Mouse (Mus musculus) retina, postnatal 1 day (tissue): ENCODE measurements around the gene AC109138.7.

Experiments
- DNase-seq: peaks from one replicate; pipeline ENCODE4 v3.0.0-alpha.2; 2012

The AC109138.7 gene

DNA sequence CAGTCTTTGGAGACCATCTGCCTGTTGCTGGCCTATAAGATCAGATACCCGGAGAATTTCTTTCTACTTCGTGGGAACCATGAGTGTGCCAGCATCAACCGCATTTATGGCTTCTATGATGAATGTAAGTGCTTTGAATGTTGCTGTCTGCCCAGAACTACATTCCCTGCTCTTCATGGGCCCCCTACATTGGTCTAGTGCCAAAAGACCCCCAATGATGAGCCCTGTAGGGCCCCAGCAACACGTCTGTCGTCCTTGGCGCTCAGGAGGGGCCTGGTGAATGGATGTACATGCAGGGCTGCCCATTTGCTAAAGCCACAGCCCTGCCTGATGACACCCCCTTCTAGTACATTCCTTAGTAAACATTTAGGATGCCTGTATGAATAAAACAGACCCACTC is 21.0 kb upstream of the AC109138.7 start:
- no peak for DNase-seq

DNA sequence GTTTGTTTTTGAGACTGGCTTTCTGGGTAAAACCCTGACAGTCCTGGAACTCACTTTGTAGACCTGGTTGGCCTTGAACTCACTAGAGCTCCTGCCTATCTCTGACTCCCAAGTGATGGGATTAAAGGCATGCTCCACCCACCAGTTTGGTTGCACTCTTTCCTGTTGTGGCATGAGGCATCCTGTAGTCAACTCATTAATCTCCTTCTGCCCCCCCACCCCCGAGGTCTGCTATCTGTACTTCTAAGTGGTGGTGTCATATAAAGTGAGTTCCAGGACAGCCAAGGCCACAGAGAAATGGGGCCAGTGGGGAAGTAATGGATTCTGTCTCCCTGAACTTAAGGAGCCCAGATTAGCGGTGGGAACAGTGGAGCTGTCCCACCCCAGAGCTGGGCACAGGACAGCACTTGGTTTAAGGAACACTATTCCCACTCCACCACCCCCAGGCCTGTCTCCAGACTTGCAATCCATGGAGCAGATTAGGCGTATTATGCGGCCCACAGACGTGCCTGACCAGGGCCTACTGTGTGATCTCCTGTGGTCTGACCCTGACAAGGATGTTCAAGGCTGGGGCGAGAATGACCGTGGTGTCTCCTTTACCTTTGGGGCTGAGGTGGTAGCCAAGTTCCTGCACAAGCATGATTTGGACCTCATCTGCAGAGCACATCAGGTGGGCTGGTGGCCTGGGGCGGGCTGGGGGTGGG is 20.0 kb upstream of the AC109138.7 start:
- no peak for DNase-seq

DNA sequence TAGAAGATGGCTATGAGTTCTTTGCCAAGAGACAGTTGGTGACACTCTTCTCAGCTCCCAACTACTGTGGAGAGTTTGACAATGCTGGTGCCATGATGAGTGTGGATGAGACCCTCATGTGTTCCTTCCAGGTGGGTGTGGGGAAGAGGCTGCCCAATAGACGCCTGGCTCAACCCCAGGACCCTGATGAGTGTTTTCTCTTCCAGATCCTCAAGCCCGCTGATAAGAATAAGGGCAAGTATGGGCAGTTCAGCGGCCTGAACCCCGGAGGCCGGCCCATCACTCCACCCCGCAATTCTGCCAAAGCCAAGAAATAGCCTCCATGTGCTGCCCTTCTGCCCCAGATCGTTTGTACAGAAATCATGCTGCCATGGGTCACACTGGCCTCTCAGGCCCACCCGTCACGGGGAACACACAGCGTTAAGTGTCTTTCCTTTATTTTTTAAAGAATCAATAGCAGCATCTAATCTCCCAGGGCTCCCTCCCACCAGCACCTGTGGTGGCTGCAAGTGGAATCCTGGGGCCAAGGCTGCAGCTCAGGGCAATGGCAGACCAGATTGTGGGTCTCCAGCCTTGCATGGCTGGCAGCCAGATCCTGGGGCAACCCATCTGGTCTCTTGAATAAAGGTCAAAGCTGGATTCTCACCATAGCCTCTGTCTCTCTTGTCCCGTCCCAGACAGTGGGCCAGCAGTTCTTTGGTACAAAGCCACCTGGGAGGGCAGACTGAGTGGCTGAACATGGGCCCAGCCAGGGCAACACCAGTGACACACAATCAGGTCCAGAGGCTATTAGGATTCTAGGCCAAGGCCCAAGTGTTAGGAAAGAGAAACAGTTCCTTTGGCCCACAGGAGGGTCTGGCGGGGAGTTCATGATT is 19.1 kb upstream of the AC109138.7 start:
- DNase-seq: peak; percentile 20

DNA sequence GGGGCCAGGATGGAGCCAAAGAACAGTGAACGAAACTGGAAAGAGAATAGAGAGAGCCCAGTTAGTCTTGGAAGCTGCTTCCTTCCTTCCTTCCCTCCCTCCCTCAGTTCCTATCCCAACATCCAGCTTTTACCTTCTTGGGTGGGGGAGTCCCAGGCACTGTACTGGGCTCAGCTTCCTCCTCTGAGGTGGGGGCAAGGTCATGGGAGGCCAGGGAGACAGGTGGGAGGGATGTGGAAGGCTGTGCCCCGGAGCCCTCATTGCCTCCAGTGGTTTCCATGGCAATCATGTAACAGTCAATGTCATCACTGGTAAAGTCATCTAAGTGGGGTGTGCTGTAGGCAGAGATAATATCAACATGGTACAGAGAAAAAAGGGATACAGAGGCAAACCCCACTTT is 18.1 kb upstream of the AC109138.7 start:
- DNase-seq: no peak

DNA sequence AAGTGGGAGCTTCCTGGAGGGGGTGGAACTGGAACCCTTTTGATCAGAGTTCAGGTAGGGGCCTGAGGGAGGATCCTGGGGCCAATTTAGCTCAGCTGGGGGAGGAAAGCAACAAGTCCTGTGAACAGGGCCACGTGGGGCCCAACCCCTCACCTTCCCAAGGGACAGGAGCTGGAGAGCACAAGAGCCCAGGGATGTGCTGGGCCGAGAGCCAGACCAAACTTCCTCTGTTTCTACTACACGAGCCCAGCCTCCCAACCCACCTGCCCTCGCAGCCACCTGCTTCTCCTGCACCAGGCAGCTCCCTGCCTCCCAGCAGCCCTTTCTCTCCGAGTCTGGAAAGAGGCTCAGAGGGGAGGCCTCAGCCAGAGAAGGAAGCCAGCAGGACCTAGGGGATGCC is 17.6 kb upstream of the AC109138.7 start:
- DNase-seq: no peak

DNA sequence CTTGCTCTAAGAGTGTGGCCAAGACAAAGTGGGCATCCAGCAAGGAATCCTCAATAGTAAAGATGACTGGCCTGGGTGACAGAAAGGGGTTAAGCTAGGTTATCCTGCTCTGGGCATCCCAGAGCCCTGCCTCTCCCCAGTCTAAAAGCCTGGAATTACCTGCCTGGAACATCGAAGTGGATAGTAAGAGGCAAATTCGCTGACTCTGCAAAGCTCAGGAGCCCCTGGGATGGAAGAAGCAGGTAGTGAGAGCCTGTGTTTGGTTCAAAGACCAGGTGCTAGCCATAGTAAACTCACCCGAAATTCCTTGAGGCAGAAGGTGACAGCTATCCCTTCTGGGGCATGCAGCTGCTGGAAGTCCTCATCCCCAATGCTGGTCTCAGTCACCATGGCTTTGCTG is 17.0 kb upstream of the AC109138.7 start:
- DNase-seq: no peak

DNA sequence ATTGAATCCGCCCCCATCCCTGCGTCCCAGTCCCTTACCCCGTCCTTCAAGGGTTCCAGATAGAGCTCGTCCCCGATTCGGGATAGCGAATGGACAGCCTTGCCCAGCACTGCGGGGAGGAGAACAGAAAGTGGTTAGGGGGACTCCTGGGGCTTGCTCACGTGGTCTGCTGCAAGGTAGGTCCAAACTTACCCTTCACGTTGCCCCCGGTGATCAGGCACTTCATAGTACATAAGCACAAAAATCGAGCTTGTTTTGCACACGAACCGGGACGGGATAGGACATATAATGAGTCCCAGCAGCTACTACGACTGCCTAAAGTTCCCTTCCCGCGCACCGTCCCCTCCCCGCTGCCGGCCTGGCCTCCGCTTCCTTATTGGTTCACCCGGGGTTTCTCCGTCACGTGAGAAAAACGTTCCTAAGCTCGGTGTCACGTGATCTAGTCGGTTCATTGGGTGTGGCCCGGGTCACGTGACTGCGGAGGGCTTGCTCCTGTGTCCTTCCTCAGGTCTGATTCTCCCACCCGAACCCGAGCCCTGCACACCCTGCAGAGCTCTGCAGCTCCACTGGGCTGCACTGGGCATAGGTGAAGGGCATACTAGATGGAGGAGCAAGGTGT is 12.8 kb upstream of the AC109138.7 start, which contains the start of gene Rad9a:
TSS of gene Rad9a (minus strand) at position 372 of the 619 bp plus-strand sequence.
- DNase-seq: peak; percentile 98

DNA sequence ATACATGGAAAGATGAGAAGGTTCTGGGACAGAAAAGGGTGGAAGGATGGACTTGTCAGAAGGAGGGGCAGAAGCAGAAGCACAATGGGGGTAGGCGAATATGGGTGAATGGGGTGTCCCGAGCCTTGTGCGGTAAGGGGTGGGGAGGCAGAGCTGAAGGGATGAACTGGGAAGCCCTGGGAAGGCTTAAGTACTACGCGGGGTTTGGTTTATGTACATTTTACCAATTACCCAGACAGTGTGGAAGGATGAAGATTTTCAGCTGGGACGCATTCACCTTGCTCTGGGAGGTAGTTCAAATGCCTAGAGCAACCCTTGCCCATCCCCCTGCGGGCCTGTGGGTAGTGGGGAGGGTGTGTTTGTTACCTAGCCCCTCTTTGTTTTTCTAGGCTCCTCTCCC is 12.0 kb upstream of the AC109138.7 start:
- no peak for DNase-seq

DNA sequence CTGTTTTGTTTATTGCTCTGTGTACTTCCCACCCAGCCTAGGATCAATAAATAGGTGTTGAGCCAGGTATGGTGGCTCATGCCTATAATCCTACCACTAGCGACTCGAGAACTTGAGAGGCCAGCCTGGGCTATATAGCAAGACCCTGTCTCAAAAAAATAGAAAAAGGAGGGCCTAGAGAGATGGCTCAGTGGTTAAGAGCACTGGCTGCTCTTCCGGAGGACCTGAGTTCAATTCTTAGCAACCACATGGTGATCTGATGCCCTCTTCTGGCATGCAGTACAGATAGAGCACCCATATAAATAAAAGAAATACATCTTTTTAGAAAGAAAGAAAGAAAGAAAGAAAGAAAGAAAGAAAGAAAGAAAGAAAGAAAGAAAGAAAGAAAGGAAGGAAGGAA is 11.0 kb upstream of the AC109138.7 start:
- no peak for DNase-seq

DNA sequence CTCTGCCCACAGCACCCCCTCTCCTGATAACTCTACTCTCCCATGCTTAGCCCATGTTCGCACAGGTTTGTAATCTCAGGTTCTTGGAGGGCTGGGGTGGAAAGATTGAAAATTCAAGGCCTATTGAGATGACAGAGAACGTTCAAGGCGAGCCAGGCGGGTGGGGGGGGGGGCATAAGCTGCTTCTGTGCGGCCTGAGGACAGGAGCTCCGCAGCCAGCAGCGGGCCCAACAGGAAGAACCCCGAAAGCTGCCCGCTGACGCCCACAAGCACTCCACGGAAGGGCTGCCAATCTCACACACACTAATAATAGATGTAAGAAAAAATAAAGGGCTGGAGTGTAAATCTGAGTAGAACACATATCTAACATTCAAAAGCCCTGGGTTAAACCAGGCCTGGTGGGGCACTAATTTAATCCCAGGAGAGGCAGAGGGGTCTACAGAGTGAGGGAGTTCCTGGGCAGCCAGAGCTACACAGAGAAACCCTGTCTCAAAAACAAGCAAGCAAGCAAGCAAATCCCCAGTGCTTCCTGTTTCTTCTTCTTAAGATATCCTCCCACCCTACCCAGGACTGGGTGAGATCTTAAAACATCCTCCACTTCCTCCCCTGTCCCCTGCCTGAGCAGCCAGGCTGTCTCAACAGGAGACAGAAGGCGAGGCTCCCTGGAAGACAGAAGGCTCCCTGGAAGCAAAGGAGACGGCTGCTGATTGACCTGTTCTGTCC is 10.4 kb upstream of the AC109138.7 start:
- DNase-seq: no peak

DNA sequence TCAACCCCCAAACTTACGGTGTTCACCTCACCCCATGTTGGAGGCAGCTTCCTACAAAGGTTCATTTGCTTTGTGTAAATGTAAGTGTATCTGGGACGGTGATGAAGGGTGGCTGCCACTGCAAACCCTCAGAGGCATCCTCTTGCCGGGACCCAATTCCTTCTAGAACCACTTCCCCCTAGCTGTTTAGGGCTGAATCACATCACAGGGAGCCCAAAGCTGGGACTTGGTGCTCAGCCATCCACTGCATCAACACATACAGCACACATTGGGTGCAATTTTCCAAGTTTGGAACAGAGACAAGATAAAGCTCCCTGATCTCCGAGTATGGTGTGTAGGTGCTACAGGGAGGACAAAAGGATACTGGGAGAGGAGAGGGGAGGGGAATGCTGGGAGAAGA is 9.3 kb upstream of the AC109138.7 start:
- DNase-seq: no peak

DNA sequence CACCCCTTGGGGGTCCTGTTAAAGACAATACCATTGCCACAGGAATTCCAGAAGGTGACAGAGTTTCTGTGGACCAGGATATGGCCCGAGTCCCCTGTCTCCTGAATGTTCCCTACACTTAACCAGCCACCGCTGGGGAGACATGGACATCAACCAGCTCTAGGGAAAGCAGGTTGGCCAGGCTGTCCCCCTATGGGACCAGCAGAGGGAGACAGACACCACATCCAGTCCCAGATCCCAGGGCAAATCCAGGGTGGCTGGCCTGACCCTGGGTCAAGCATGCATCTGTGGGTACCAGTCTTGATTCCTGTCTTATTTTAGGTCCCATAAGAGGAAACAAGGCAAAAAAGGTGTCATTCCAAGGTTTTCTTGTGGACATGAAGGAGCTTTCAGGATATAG is 7.2 kb upstream of the AC109138.7 start:
- DNase-seq: peak; percentile 83

DNA sequence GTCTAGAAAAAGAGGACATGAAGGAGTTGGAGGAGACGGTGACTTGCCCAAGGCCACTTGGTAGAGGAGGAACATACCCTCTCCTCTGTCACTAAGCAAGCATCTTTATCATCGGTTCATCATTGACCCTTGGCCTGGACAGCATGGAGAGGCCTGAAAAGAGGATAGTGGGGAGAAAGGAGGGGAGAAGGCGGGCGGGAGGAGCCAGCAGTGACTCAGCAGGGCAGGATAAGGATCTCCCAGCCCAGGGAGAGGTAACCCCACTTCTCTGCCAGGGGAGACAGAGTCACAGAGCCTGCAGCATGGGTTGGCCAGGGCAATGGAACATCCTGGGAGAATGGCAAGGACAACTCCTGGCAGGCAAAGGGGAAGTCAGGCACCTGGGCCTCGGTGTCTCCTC is 5.6 kb upstream of the AC109138.7 start:
- no peak for DNase-seq

DNA sequence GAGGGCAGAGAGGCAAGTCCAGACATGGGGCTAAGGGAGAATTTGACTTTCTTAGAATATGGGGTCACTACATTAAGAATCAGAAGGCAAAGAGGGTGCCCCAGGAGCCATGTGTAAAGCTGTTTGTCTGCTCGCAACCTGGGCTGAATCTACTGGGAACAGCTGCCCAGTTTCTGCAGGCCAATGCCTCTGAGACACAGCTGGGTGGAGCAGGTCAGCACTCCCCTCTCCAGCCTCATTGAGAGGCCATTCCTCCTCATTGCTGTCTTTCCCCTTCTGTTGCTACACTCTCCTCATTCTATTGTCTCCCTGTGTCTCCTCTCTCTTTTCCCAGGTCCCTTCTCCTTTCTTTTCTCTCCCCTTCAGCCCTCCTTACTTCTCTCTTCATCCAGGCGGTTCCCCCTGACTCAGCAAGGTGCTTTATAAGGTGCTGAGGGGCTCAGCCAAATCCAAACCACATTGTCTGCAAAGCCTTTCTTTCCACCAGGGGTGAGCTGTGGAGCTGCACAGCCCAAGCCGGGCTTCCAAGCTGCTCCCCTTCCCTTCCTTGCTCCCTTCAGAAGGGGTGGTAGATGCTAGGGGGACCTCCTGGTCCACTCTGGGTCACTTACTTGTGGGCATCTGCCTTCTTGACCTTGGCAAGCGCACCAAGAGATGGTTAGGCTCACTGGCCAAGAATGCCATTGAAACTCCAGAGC is 2.1 kb upstream of the AC109138.7 start:
- no peak for DNase-seq

DNA sequence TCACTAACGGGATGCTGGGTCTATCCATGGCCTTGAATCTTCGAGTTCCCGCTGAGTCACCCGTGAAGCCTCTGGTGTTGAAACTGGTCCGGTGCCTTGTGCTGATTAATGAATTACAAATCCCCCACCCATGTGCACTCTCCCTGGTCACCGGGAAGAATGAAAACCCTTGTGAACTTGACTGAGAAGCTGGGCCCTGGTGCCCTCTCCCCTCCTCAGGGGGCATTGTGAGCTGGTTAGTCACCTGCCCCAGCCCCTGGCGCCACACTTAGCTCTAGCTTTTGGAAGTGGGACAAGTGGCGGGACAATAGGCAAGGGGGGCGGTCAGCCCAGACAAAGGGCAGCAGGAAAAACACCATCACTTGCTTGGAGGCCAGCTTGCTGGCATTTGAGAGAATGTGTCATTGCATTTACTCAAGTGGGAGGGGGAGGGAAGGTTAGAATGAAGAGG is 608 bp upstream of the AC109138.7 start:
- DNase-seq: peak; percentile 54

DNA sequence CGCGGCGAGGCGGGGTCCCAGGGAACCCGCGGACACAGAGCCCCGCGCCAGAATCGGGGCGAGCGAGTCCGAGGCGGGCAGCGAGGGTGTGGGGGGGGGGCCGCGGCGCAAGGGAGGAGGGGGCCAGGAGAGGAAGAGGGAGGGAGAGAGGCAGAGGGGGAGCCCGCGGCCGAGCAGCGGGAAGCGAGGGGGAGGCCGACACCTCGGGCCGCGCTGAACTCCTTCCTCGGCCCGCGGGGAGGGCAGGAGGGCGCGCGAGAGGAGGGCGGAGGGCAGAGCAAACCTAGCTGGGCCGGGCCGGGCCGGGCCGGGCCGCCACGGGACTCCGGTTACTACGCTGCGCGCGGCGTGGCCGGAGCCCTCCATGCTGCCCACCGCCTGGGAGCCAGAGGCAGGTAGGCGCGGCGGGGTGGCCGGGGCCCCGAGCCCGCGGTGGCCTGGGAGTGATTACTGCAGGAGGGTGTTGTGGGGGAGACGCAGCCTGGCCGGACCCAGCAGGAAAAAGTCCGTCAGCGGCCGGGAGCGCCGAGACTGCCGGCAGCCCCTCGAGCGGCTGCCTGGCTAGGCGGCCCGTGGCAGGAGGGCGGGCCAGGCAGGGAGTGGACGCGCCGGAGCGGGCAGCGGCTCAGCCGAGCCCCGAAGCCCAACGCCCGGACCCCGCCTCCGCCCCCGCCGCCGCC is 754 bp downstream of the AC109138.7 start:
- DNase-seq: peak; percentile 61

DNA sequence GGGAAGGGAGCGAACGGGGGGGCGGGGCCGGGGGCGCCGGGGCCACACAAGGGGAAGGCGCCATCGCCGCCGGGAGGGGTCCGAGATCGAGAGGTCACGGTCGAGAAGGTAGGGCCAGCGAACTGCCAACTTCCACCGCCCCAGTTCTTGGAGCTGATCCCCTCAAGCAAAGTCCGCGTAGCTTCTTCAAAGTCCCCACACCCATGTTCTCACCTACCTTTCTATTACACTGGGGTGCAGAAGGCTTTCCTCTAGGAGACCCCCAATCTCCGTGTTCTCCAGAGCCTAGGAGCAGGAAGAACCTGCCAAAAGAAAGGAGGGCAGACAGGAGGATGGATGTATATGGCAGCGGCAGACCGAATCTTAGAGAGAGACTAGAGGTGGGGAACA is 1.3 kb downstream of the AC109138.7 start:
- DNase-seq: no peak

DNA sequence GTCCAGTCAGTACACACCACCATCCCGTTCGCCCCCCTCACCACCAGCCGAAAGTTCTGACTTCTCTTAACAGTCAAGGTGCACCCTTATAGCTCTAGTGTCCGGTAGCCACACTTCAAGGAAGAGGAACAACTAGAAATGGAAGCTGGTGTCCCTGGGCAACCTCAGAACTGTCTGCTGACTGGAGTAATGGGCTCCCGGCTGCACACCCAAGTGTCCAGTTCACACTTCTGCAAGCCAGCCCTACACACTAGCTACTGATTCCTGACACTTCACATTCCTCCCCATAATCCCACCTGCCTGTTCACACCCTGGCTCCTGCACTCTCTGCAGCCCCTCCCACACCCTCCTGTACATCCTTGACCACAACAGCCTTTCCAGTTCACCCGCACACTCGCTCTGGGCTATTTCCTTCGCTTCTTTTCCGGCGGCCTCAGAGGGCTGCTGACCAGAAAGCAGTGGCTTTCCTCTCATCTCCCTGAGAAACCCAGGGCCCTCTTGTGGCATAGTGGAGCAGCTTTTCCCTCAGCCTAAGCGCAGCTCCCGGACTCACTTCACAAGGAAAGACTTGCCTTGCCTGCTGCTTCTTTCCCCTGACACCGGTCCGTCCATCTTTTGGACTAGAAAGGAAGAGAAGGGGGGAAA is 2.0 kb downstream of the AC109138.7 start:
- peak; percentile 61 for DNase-seq

DNA sequence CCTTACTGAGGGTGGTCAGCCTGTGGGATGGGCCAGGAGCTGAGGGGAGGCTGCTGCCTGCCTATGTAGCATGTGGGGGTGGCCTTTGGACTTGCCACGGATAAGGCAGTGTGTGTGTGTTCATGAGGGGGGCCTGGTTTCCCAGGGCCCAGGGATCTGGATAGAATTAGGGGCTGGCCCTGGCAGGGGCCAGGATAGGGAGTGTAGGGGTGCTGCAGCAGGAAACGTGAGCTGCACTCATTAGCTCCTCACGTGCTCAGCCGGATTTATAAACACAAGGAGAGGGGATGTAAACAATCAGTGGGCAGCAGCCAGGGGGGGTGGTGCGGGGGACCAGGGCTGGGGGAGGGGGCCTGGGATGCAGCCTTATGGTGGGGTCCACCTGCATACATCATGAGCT is 3.0 kb downstream of the AC109138.7 start:
- peak; percentile 22 for DNase-seq

DNA sequence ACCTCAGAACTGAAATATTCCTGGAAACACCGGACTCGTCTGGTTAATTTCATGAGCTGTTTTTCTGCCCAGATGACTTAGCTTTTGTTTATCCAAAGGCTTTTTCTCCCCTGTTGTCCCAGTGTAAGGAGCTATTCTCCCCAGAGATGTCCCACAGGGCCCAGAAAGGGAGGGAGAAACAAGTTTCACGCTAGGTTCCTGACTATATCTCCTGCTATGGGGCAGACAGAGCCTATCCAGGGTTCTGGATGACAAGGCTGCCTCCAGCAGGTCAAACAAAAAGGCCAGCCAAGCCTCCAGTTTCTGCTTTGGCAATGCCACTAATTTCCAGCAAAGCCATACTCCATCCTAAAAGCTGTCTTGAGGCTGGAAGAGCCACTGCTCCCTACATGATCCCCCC is 3.7 kb downstream of the AC109138.7 start:
- DNase-seq: no peak

DNA sequence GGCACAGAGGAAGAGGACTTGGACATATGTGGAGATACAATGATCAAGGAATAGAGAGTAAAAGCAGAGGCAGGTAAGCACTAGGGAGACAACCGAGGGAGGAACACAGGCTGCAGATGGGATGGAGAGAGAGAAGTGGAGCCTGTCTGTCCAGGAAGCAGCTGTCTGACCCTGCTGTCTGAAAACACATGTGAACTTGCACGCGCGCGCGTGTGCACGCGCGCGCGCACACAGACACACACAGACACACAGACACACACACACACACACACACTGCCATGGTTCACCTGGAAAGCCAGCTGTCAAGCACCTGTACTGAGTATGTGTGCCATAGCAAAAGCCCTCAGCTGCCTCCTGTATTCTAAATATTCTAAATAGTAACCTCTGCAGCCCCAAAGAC is 4.1 kb downstream of the AC109138.7 start:
- no peak for DNase-seq
